Mouse (Mus musculus): ENCODE results near the gene Vat1l. TPM values are rescaled to one million over a fixed set of nuclear protein-coding genes. Genes with fewer than 3 reads are reported as not detected.
A peak's percentile ranks its signal among the peaks of the same experiment; 100 is the strongest.

Gene Vat1l
- polyA plus RNA-seq, 1 experiment from 2014 or later = 0.87 TPM

GRCm38 (mm10) chr8:114351643-114352427, 146.4 kb downstream of the Vat1l start:
- ATAC-seq (ENCODE audit: extremely low read depth, insufficient number of reproducible peaks, low FRiP score, low TSS enrichment) = no peak
- H3K9ac ChIP-seq = no peak overlapping the region
- H3K9me3 ChIP-seq = no peaks in the 10 kb centered on the region
- no peak overlapping the region for H3K27ac ChIP-seq (replicated peaks)
- H3K4me3 ChIP-seq = peak overlapping the region; percentile 15
- WGBS = 33% methylated on average over 14 of the region's 14 CpGs
- no peaks in the 10 kb centered on the region for H3K27me3 ChIP-seq (replicated peaks)
- no peaks in the 10 kb centered on the region for H3K36me3 ChIP-seq
- no peaks in the 10 kb centered on the region for H3K4me1 ChIP-seq
- peak overlapping the region; percentile 52 for H3K4me2 ChIP-seq

- Histone ChIP-seq H3K4me3 (no peak overlapping the region), H3K4me1 (peaks cover 9% of the 10 kb centered on the region), H3K4me2 (no peak overlapping the region), H3K9me3 (peaks cover 3% of the 10 kb centered on the region; the same call in 1 of the 2 replicates), H3K9ac (no peak overlapping the region), H3K27me3 (replicated peaks) (no peaks in the 10 kb centered on the region), H3K36me3 (no peaks in the 10 kb centered on the region), H3K27ac (replicated peaks) (no peak overlapping the region)
- ATAC-seq (ENCODE audit: extremely low read depth, insufficient number of reproducible peaks, low FRiP score, low TSS enrichment) = no peak
- 45% methylated on average over 8 of the region's 8 CpGs for whole genome bisulfite sequencing
These were observed 155.1 kb downstream of the Vat1l start for GRCm38 (mm10) chr8:114360506-114360905.

- no peak overlapping the region for H3K9ac ChIP-seq
- H3K4me1 ChIP-seq = peaks cover 9% of the 10 kb centered on the region
- WGBS = 62% methylated on average over 5 of the region's 5 CpGs
- no peak overlapping the region for H3K27ac ChIP-seq (replicated peaks)
- no peaks in the 10 kb centered on the region for H3K27me3 ChIP-seq (replicated peaks)
- ATAC-seq (ENCODE audit: extremely low read depth, insufficient number of reproducible peaks, low FRiP score, low TSS enrichment) = no peak
- no peak overlapping the region for H3K4me2 ChIP-seq
- H3K4me3 ChIP-seq = no peak overlapping the region
- H3K36me3 ChIP-seq = no peaks in the 10 kb centered on the region
- H3K9me3 ChIP-seq = no peaks in the 10 kb centered on the region
These were observed 157.8 kb downstream of the Vat1l start for GRCm38 (mm10) chr8:114363167-114363566.

- Histone ChIP-seq H3K4me1 (peaks cover 9% of the 10 kb centered on the region), H3K9ac (no peak overlapping the region), H3K9me3 (no peaks in the 10 kb centered on the region), H3K27ac (replicated peaks) (no peak overlapping the region), H3K4me2 (no peak overlapping the region), H3K4me3 (no peak overlapping the region), H3K36me3 (no peaks in the 10 kb centered on the region), H3K27me3 (replicated peaks) (no peaks in the 10 kb centered on the region)
- 59% methylated on average over 8 of the region's 8 CpGs for WGBS
- no peak for ATAC-seq (ENCODE audit: extremely low read depth, insufficient number of reproducible peaks, low FRiP score, low TSS enrichment)
These were observed 158.2 kb downstream of the Vat1l start for GRCm38 (mm10) chr8:114363656-114364055.

GRCm38 (mm10) chr8:114369038-114369976, 163.9 kb downstream of the Vat1l start:
- H3K36me3 ChIP-seq = no peaks in the 10 kb centered on the region
- no peak for ATAC-seq (ENCODE audit: extremely low read depth, insufficient number of reproducible peaks, low FRiP score, low TSS enrichment)
- WGBS = 29% methylated on average over 27 of the region's 27 CpGs
- H3K4me3 ChIP-seq = peak overlapping the region; percentile 16
- no peaks in the 10 kb centered on the region for H3K9me3 ChIP-seq
- H3K27me3 ChIP-seq (replicated peaks) = no peaks in the 10 kb centered on the region
- peak overlapping the region; percentile 51 for H3K4me2 ChIP-seq
- peaks cover 3% of the 10 kb centered on the region; the same call in 1 of the 2 replicates for H3K4me1 ChIP-seq
- H3K9ac ChIP-seq = peak overlapping the region; percentile 21; the same call in 1 of the 2 replicates
- no peak overlapping the region for H3K27ac ChIP-seq (replicated peaks)

GRCm38 (mm10) chr8:114374390-114374789, 169.0 kb downstream of the Vat1l start:
- H3K4me3 ChIP-seq = no peak overlapping the region
- H3K27me3 ChIP-seq (replicated peaks) = no peaks in the 10 kb centered on the region
- no peak overlapping the region for H3K9ac ChIP-seq
- no peaks in the 10 kb centered on the region for H3K9me3 ChIP-seq
- H3K36me3 ChIP-seq = no peaks in the 10 kb centered on the region
- H3K4me2 ChIP-seq = no peak overlapping the region
- WGBS = 76% methylated on average over 6 of the region's 6 CpGs
- H3K27ac ChIP-seq (replicated peaks) = no peak overlapping the region
- H3K4me1 ChIP-seq = 0 out of 2 replicates have a peak, but pooled peaks cover under 1% of the 10 kb centered on the region
- no peak for ATAC-seq (ENCODE audit: extremely low read depth, insufficient number of reproducible peaks, low FRiP score, low TSS enrichment)

- Histone ChIP-seq H3K9ac (no peak overlapping the region), H3K27me3 (replicated peaks) (no peaks in the 10 kb centered on the region), H3K27ac (replicated peaks) (no peak overlapping the region), H3K4me2 (no peak overlapping the region), H3K36me3 (no peaks in the 10 kb centered on the region), H3K9me3 (no peaks in the 10 kb centered on the region), H3K4me1 (no peaks in the 10 kb centered on the region), H3K4me3 (no peak overlapping the region)
- WGBS = 75% methylated on average over 3 of the region's 3 CpGs
- ATAC-seq (ENCODE audit: extremely low read depth, insufficient number of reproducible peaks, low FRiP score, low TSS enrichment) = no peak
These were observed 178.8 kb downstream of the Vat1l start for GRCm38 (mm10) chr8:114384189-114384588.

- no peaks in the 10 kb centered on the region for H3K4me1 ChIP-seq
- no peaks in the 10 kb centered on the region for H3K9me3 ChIP-seq
- H3K4me3 ChIP-seq = no peak overlapping the region
- ATAC-seq (ENCODE audit: extremely low read depth, insufficient number of reproducible peaks, low FRiP score, low TSS enrichment) = no peak
- H3K36me3 ChIP-seq = no peaks in the 10 kb centered on the region
- WGBS = 51% methylated on average over 4 of the region's 4 CpGs
- H3K9ac ChIP-seq = no peak overlapping the region
- H3K27me3 ChIP-seq (replicated peaks) = no peaks in the 10 kb centered on the region
- no peak overlapping the region for H3K27ac ChIP-seq (replicated peaks)
- no peak overlapping the region for H3K4me2 ChIP-seq
These were observed 182.1 kb downstream of the Vat1l start for GRCm38 (mm10) chr8:114387494-114387893.

- H3K4me1 ChIP-seq = no peaks in the 10 kb centered on the region
- H3K9me3 ChIP-seq = no peaks in the 10 kb centered on the region
- ATAC-seq (ENCODE audit: extremely low read depth, insufficient number of reproducible peaks, low FRiP score, low TSS enrichment) = no peak
- H3K4me2 ChIP-seq = no peak overlapping the region
- 68% methylated on average over 12 of the region's 13 CpGs for WGBS
- no peaks in the 10 kb centered on the region for H3K27me3 ChIP-seq (replicated peaks)
- no peak overlapping the region for H3K9ac ChIP-seq
- H3K36me3 ChIP-seq = no peaks in the 10 kb centered on the region
- H3K4me3 ChIP-seq = no peak overlapping the region
- H3K27ac ChIP-seq (replicated peaks) = no peak overlapping the region
These were observed 185.2 kb downstream of the Vat1l start for GRCm38 (mm10) chr8:114390465-114391254.

GRCm38 (mm10) chr8:114398326-114398725, 192.9 kb downstream of the Vat1l start:
- 63% methylated on average over 5 of the region's 5 CpGs for WGBS
- Histone ChIP-seq H3K27me3 (replicated peaks) (no peaks in the 10 kb centered on the region), H3K4me1 (peaks cover 8% of the 10 kb centered on the region), H3K9ac (no peak overlapping the region), H3K27ac (replicated peaks) (no peak overlapping the region), H3K9me3 (no peaks in the 10 kb centered on the region), H3K4me3 (no peak overlapping the region), H3K36me3 (no peaks in the 10 kb centered on the region), H3K4me2 (no peak overlapping the region)
- ATAC-seq (ENCODE audit: extremely low read depth, insufficient number of reproducible peaks, low FRiP score, low TSS enrichment) = no peak

GRCm38 (mm10) chr8:114399273-114399672, 193.9 kb downstream of the Vat1l start:
- WGBS = 83% methylated on average over 5 of the region's 5 CpGs
- Histone ChIP-seq H3K4me2 (no peak overlapping the region), H3K9ac (no peak overlapping the region), H3K27ac (replicated peaks) (no peak overlapping the region), H3K36me3 (no peaks in the 10 kb centered on the region), H3K4me1 (peaks cover 11% of the 10 kb centered on the region), H3K4me3 (no peak overlapping the region), H3K27me3 (replicated peaks) (no peaks in the 10 kb centered on the region), H3K9me3 (no peaks in the 10 kb centered on the region)
- ATAC-seq (ENCODE audit: extremely low read depth, insufficient number of reproducible peaks, low FRiP score, low TSS enrichment) = no peak

Data from heart, embryonic 13.5 days (tissue).